Mouse (Mus musculus) bone marrow, adult 2 months (tissue): ENCODE measurements around the gene Tspan5.

Experiments used
- CTCF ChIP-seq: fragments of 200-500 bp; IDR thresholded peaks from 2 replicates; pipeline ENCODE4 v1.5.1; 2011; ENCODE audit warnings: low read length, control low read depth; ENCODE audit not compliant: control insufficient read depth, insufficient read depth
- POLR2A ChIP-seq: fragments of 200-500 bp; IDR thresholded peaks from 2 replicates; pipeline ENCODE4 v1.6.1; 2011; ENCODE audit warnings: low read depth, mild to moderate bottlenecking, control low read depth, low read length, borderline replicate concordance; ENCODE audit not compliant: control insufficient read depth

- TF ChIP-seq CTCF (no peak), POLR2A (no peak)
Measured at GRCm38 (mm10) chr3:138775926-138776715, 34.1 kb downstream of the Tspan5 start.
